Mouse (Mus musculus) forebrain, embryonic 11.5 days (tissue): ENCODE results near the gene Rhox4d. TPM values are rescaled to one million over a fixed set of nuclear protein-coding genes. Genes with fewer than 3 reads are reported as not detected.
"Not testable (repeated sequence)": the region's sequence is repeated elsewhere in the genome, so short reads cannot be mapped to it uniquely, and the experiment has no call there.

Source experiments
- ATAC-seq: fragments of 200-750 bp; cut with Nextera tagmentation; replicated peaks from 2 replicates; pipeline ENCODE4 v1.8.0; 2017; ENCODE audit warnings: moderate TSS enrichment; ENCODE audit not compliant: low FRiP score
- DNase-seq: peaks from one replicate; pipeline ENCODE4 v3.0.0-alpha.2; 2017; ENCODE audit warnings: low spot score
- H3K27ac ChIP-seq: fragments of 300-500 bp; sonication (generic); 2 replicates; pipeline ENCODE4 v1.5.1; 2014; ENCODE audit warnings: low read depth, low read length
- H3K27me3 ChIP-seq: fragments of 300-500 bp; sonication (generic); 2 replicates; pipeline ENCODE4 v1.6.1; 2014; ENCODE audit warnings: mild to moderate bottlenecking, low read length, mixed read lengths; ENCODE audit not compliant: control insufficient read depth, insufficient read depth
- H3K36me3 ChIP-seq: fragments of 300-500 bp; sonication (generic); 2 replicates; pipeline ENCODE4 v1.6.1; 2014; ENCODE audit warnings: mild to moderate bottlenecking, low read length, moderate library complexity, mixed read lengths; ENCODE audit not compliant: control insufficient read depth, insufficient read depth
- H3K4me1 ChIP-seq: fragments of 300-500 bp; sonication (generic); replicated peaks from 2 replicates; pipeline ENCODE4 v1.6.1; 2014; ENCODE audit warnings: low read length, mixed read lengths; ENCODE audit not compliant: control insufficient read depth, insufficient read depth
- H3K4me2 ChIP-seq: fragments of 300-500 bp; sonication (generic); 2 replicates; pipeline ENCODE4 v1.6.1; 2014; ENCODE audit warnings: low read depth, mild to moderate bottlenecking, low read length, moderate library complexity, mixed read lengths; ENCODE audit not compliant: severe bottlenecking
- H3K4me3 ChIP-seq: fragments of 300-500 bp; sonication (generic); 2 replicates; pipeline ENCODE4 v1.5.1; 2014; ENCODE audit warnings: low read depth, low read length
- H3K9ac ChIP-seq: fragments of 300-500 bp; sonication (generic); 2 replicates; pipeline ENCODE4 v1.6.1; 2014; ENCODE audit warnings: low read length
- H3K9me3 ChIP-seq: fragments of 300-500 bp; sonication (generic); 2 replicates; pipeline ENCODE4 v1.6.1; 2016; ENCODE audit warnings: low read length, mixed read lengths; ENCODE audit not compliant: control insufficient read depth
- WGBS: fragments of 180-500 bp; shearing (Covaris S2); extraction: QIAGEN DNeasy Blood & Tissue Kit; methylation state at CpG from one replicate; pipeline ENCODE4 v1.1.7; 2014; 5-methylcytosine and 5-hydroxymethylcytosine counted together
- polyA plus RNA-seq: library from polyadenylated mRNA; unstranded; fragments of >200 nt; fragmentation: Nextera tagmentation; extraction: Ambion mirVana; gene quantifications from 2 replicates; pipeline ENCODE4 v1.2.1, GENCODE M21; 2014

The Rhox4d gene
- polyA plus RNA-seq: not detected in 2 replicates

DNA sequence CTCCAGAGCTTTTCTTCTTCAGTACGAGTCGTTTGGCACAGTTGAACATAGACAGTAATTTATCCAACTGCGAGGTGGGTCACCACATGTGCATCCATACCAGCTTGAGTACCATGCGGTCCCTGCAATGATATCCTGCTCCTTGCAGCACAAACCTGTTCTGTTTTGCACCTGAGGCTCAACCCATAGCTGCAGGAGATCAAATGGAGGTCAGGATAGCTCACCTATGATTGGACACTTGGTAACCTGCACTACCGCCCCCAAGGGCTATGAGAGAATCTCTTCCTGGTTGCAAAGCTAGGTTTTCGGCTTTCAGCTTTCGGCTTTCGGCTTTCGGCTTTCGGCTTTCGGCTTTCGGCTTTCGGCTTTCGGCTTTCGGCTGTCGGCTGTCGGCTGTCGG lies at the start of gene Rhox4d:
Gene Rhox4d (plus strand): TSS at position 301 of the 400 bp plus-strand sequence.
- not testable (repeated sequence) for H3K4me2 ChIP-seq, H3K4me3 ChIP-seq, H3K36me3 ChIP-seq, H3K9ac ChIP-seq, H3K27me3 ChIP-seq, DNase-seq, H3K4me1 ChIP-seq, H3K9me3 ChIP-seq, H3K27ac ChIP-seq, ATAC-seq
- WGBS: 91% methylated on average over 14 of the region's 18 CpGs

DNA sequence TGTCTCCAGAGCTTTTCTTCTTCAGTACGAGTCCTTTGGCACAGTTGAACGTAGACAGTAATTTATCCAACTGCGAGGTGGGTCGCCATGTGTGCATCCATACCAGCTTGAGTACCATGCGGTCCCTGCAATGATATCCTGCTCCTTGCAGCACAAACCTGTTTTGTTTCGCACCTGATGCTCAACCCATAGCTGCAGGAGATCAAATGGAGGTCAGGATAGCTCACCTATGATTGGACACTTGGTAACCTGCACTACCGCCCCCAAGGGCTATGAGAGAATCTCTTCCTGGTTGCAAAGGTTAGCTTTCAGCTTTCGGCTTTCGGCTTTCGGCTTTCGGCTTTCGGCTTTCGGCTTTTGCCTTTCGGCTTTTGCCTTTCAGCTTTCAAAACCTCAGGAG lies 34.1 kb upstream of the Rhox4d start, which contains the start of gene Rhox4c:
Gene Rhox4c (plus strand): TSS at position 301 of the 400 bp plus-strand sequence.
- not testable (repeated sequence) for DNase-seq, H3K27me3 ChIP-seq, H3K9ac ChIP-seq, H3K27ac ChIP-seq, H3K9me3 ChIP-seq, H3K36me3 ChIP-seq, H3K4me3 ChIP-seq, ATAC-seq, H3K4me2 ChIP-seq, H3K4me1 ChIP-seq
- WGBS: 91% methylated on average over 14 of the region's 14 CpGs

DNA sequence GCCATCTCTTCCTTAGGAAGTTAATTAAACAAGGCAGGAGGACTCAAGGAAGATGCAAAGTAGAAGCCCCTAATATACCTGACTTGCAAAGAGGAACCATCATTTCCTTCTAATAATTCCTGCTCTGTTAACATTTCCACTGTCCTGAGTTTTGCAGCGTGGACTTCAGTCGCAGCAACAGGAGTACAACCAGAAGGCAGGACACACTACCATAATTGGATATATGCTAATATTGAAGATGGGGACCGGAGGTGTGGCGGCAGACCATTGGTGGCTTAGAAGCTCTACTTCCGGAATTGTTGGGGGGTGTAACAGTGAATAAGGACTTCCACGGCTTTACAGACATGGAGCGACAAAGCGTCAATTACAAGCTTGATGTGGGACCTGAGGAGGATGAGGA lies 16.0 kb downstream of the Rhox4d start, which contains the start of gene Rhox2e:
Gene Rhox2e (plus strand): TSS at position 301 of the 400 bp plus-strand sequence.
- not testable (repeated sequence) for ATAC-seq, H3K4me1 ChIP-seq, H3K4me2 ChIP-seq, H3K27ac ChIP-seq, H3K9me3 ChIP-seq, DNase-seq, H3K27me3 ChIP-seq, H3K36me3 ChIP-seq, H3K4me3 ChIP-seq, H3K9ac ChIP-seq
- WGBS: 82% methylated on average over 2 of the region's 8 CpGs

DNA sequence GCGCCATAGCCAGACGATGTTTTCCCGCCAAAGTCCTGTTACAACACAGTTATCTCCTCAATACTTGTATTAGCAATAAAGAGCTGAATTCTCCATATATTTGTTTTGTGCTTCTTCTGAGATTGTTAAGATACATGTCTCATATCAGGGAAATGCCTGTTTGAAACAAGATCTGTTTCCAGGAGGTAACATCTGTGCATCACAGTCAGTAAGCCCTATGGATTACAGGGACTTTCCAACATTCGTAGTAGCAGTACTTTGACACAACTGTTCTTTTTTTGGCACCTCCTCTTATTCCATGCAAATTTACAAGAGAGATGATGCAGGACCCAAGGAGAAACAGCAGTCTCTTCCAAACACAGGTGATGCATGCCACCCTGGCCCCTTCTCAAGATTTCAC lies 27.6 kb downstream of the Rhox4d start, which contains the start of gene Rhox3e:
Gene Rhox3e (plus strand): TSS at position 301 of the 400 bp plus-strand sequence.
- not testable (repeated sequence) for ATAC-seq, H3K27me3 ChIP-seq, H3K9ac ChIP-seq, H3K4me2 ChIP-seq, DNase-seq, H3K9me3 ChIP-seq, H3K27ac ChIP-seq, H3K4me3 ChIP-seq, H3K36me3 ChIP-seq, H3K4me1 ChIP-seq
- WGBS: no CpG with 5 or more reads among the region's 4 CpGs

DNA sequence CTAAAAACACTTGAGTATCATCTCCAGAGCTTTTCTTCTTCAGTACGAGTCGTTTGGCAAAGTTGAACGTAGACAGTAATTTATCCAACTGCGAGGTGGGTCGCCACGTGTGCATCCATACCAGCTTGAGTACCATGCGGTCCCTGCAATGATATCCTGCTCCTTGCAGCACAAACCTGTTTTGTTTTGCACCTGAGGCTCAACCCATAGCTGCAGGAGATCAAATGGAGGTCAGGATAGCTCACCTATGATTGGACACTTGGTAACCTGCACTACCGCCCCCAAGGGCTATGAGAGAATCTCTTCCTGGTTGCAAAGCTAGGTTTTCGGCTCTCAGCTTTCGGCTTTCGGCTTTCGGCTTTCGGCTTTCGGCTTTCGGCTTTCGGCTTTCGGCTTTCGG lies 43.0 kb downstream of the Rhox4d start, which contains the start of gene Rhox4e:
Gene Rhox4e (plus strand): TSS at position 301 of the 400 bp plus-strand sequence.
- H3K9me3 ChIP-seq, H3K9ac ChIP-seq, ATAC-seq, H3K4me2 ChIP-seq, H3K27ac ChIP-seq, H3K4me1 ChIP-seq, H3K36me3 ChIP-seq, H3K4me3 ChIP-seq, H3K27me3 ChIP-seq, DNase-seq: not testable (repeated sequence)
- WGBS: 93% methylated on average over 10 of the region's 18 CpGs

Other genes starting within 250 kb of the Rhox4d start
- 0.27 TPM in 1 of 2 replicates, not detected in the other for gene Rhox4a, start 249.0 kb upstream of the Rhox4d start, polyA plus RNA-seq
- not detected in 2 replicates for gene Rhox3a2, start 134.3 kb upstream of the Rhox4d start, polyA plus RNA-seq
- 1.1 and 1.2 TPM in 2 replicates for gene Rhox4a2, start 123.5 kb upstream of the Rhox4d start, polyA plus RNA-seq
- gene Rhox2b, start 102.3 kb upstream of the Rhox4d start, polyA plus RNA-seq: 0.57 TPM in 1 of 2 replicates, not detected in the other
- not detected in 2 replicates for gene Rhox4b, start 81.9 kb upstream of the Rhox4d start, polyA plus RNA-seq
- gene Rhox2c, start 60.7 kb upstream of the Rhox4d start, polyA plus RNA-seq: 0.49 and 1.0 TPM in 2 replicates
- not detected in 2 replicates for gene Rhox3c, start 55.8 kb upstream of the Rhox4d start, polyA plus RNA-seq
- gene Rhox4c, start 34.0 kb upstream of the Rhox4d start, polyA plus RNA-seq: not detected in 2 replicates
- not detected in 2 replicates for gene Rhox2d, start 20.9 kb upstream of the Rhox4d start, polyA plus RNA-seq
- not detected in 2 replicates for gene Rhox2e, start 16.1 kb downstream of the Rhox4d start, polyA plus RNA-seq
- not detected in 2 replicates for gene Rhox3e, start 27.7 kb downstream of the Rhox4d start, polyA plus RNA-seq
- gene Rhox4e, start 43.1 kb downstream of the Rhox4d start, polyA plus RNA-seq: not detected in 2 replicates
- gene Rhox2f, start 57.0 kb downstream of the Rhox4d start, polyA plus RNA-seq: not detected in 2 replicates
- gene Rhox3f, start 66.6 kb downstream of the Rhox4d start, polyA plus RNA-seq: not detected in 2 replicates
- gene Rhox4f, start 93.3 kb downstream of the Rhox4d start, polyA plus RNA-seq: not detected in 2 replicates
- gene Rhox3g, start 114.3 kb downstream of the Rhox4d start, polyA plus RNA-seq: not detected in 2 replicates
- gene Rhox2g, start 129.1 kb downstream of the Rhox4d start, polyA plus RNA-seq: not detected in 2 replicates
- gene Rhox4g, start 137.0 kb downstream of the Rhox4d start, polyA plus RNA-seq: not detected in 2 replicates
- gene Rhox3h, start 154.4 kb downstream of the Rhox4d start, polyA plus RNA-seq: not detected in 2 replicates
- gene Rhox2h, start 158.9 kb downstream of the Rhox4d start, polyA plus RNA-seq: not detected in 2 replicates